Mouse (Mus musculus) bone marrow macrophage, adult 2 months (primary cell): ENCODE data around the gene Cuzd1.

Experiments
- CTCF ChIP-seq: IDR thresholded peaks from 2 replicates; pipeline ENCODE4 v1.5.1; 2012; ENCODE audit warnings: low read depth, mild to moderate bottlenecking, low read length, moderate library complexity
- POLR2A ChIP-seq: IDR thresholded peaks from 2 replicates; pipeline ENCODE4 v1.6.1; 2012; ENCODE audit warnings: mild to moderate bottlenecking, low read depth, low read length, borderline replicate concordance

DNA sequence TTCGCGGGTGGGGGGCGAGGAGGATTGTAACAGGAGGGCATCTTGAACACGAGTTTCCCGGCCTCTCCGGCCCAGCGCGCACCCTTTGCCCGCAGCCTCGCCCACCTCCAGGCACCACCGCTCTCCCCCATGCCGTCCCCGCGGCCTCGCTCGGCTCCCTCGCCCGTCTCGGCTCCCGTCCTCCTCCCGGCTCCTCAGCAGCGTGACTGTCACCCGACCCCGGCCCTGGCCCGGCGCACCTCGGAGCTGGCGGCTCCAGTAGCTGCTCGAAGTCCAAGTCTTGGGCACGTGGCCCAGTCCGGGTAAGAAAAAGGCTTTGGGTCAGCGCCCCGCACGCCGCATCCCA is 40.1 kb upstream of the Cuzd1 start:
- TF ChIP-seq POLR2A (no peak), CTCF (no peak)
